Comparison of ENCODE assay signal across 14 mouse cellular contexts in the genomic region with DNA sequence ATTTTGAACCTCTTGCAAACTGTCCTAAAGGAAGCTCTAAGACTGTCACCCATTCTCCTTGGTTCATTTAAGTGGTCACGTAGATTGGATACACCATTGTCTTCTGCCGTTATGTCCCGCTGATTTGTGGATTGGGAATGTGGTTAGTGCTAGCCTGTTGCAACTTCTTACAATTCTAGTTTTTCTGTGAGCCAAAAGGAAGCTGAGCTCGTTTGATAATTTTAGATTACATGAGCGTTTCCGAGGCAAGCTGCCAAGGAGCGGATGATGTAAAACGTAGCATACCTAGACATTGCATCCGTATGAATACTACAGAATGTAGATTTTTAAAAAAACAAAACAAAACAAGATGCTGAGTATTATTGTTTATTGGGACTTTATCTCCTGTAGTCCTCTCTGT. TPM values are rescaled to one million over a fixed set of nuclear protein-coding genes. Genes with fewer than 3 reads are reported as not detected.
DNase-seq lines count a peak whose midpoint lies in the region; ATAC-seq and TF ChIP-seq lines count a peak whose summit lies in the region.
"Had no signal": no experiment of that assay in that cellular context is flagged by ENCODE, and none has a peak within 500 bp of the region (broad histone marks: within the 10 kb centered on the region; RNA-seq: fewer than 3 reads in every experiment).

No protein-coding gene starts in this region.

- no peak overlapping the region for H3K27ac ChIP-seq in heart, embryonic 10.5 days
- H3K27ac ChIP-seq in heart, embryonic 12.5 days (ENCODE audit: poor library complexity, severe bottlenecking) = no peak overlapping the region
- H3K27ac ChIP-seq in spleen, adult 2 months (ENCODE audit: insufficient read depth, low read length) = peak overlapping the region; percentile 69; the same call in 1 of the 2 replicates
- H3K27ac ChIP-seq in lung, embryonic 15.5 days = 0 out of 2 replicates have a peak overlapping the region, but pooled peaks have one; percentile 29
- no peak overlapping the region for H3K27ac ChIP-seq in intestine, embryonic 16.5 days (ENCODE audit: low read length)
- no peak overlapping the region for H3K27ac ChIP-seq in forebrain, embryonic 16.5 days (ENCODE audit: low read length)
- H3K27ac ChIP-seq: embryonic facial prominence, embryonic 12.5 days had no signal

- no peaks in the 10 kb centered on the region for H3K27me3 ChIP-seq in heart, embryonic 10.5 days (ENCODE audit: insufficient read depth, poor library complexity, severe bottlenecking)
- H3K27me3 ChIP-seq in heart, embryonic 12.5 days (replicated peaks) = no peaks in the 10 kb centered on the region
- no peaks in the 10 kb centered on the region for H3K27me3 ChIP-seq in spleen, adult 2 months (ENCODE audit: control insufficient read depth, insufficient read depth, low read length)
- H3K27me3 ChIP-seq in lung, embryonic 15.5 days = no peaks in the 10 kb centered on the region
- H3K27me3 ChIP-seq in intestine, embryonic 16.5 days (replicated peaks; ENCODE audit: control insufficient read depth, insufficient read depth, low read length) = no peaks in the 10 kb centered on the region
- no peaks in the 10 kb centered on the region for H3K27me3 ChIP-seq in forebrain, embryonic 16.5 days (replicated peaks; ENCODE audit: control insufficient read depth, insufficient read depth, low read length)
- H3K27me3 ChIP-seq: embryonic facial prominence, embryonic 12.5 days had no signal

- H3K9ac ChIP-seq in heart, embryonic 12.5 days = no peak overlapping the region
- no peak overlapping the region for H3K9ac ChIP-seq in lung, embryonic 15.5 days
- H3K9ac ChIP-seq in intestine, embryonic 16.5 days (ENCODE audit: low read depth, low read length) = no peak overlapping the region
- no peak overlapping the region for H3K9ac ChIP-seq in forebrain, embryonic 16.5 days (replicated peaks; ENCODE audit: low read depth, low read length)
- H3K9ac ChIP-seq: embryonic facial prominence, embryonic 12.5 days had no signal

- no peak for TF ChIP-seq POLR2A in spleen, adult 2 months (IDR thresholded peaks at IDR 0.05; ENCODE audit: low read depth, low read length)

- no peak for ATAC-seq in heart, embryonic 12.5 days (ENCODE audit: insufficient number of reproducible peaks, low FRiP score)
- ATAC-seq in lung, embryonic 15.5 days (ENCODE audit: borderline replicate concordance, extremely low read depth, low FRiP score, low TSS enrichment) = no peak
- ATAC-seq in intestine, embryonic 16.5 days = no peak
- ATAC-seq in forebrain, embryonic 16.5 days = no peak
- ATAC-seq: activated CD4-positive, CD25-positive, alpha-beta regulatory T cell, adult 4 months had no signal

- H3K36me3 ChIP-seq in heart, embryonic 10.5 days = no peaks in the 10 kb centered on the region
- no peaks in the 10 kb centered on the region for H3K36me3 ChIP-seq in heart, embryonic 12.5 days
- no peaks in the 10 kb centered on the region for H3K36me3 ChIP-seq in spleen, adult 2 months (ENCODE audit: control insufficient read depth, insufficient read depth, low read length)
- H3K36me3 ChIP-seq in lung, embryonic 15.5 days = no peaks in the 10 kb centered on the region
- no peaks in the 10 kb centered on the region for H3K36me3 ChIP-seq in intestine, embryonic 16.5 days (ENCODE audit: control insufficient read depth, insufficient read depth, low read length)
- no peaks in the 10 kb centered on the region for H3K36me3 ChIP-seq in forebrain, embryonic 16.5 days (ENCODE audit: control insufficient read depth, insufficient read depth)
- H3K36me3 ChIP-seq: embryonic facial prominence, embryonic 12.5 days had no signal

- TF ChIP-seq CTCF in spleen, adult 2 months (IDR thresholded peaks at IDR 0.05; ENCODE audit: extremely low read depth, insufficient read depth, insufficient read length, insufficient replicate concordance) = no peak

- WGBS in heart, embryonic 10.5 days = 68% methylated on average over 9 of the region's 9 CpGs
- WGBS in heart, embryonic 12.5 days = 51% methylated on average over 9 of the region's 9 CpGs
- WGBS in spleen, adult 2 months = 20% methylated on average over 9 of the region's 9 CpGs
- 46% methylated on average over 9 of the region's 9 CpGs for WGBS in lung, embryonic 15.5 days
- 74% methylated on average over 9 of the region's 9 CpGs for WGBS in intestine, embryonic 16.5 days
- WGBS in forebrain, embryonic 16.5 days = 70% methylated on average over 9 of the region's 9 CpGs

- H3K9me3 ChIP-seq in heart, embryonic 10.5 days = no peaks in the 10 kb centered on the region
- no peaks in the 10 kb centered on the region for H3K9me3 ChIP-seq in heart, embryonic 12.5 days (replicated peaks)
- H3K9me3 ChIP-seq in lung, embryonic 15.5 days = no peaks in the 10 kb centered on the region
- no peaks in the 10 kb centered on the region for H3K9me3 ChIP-seq in intestine, embryonic 16.5 days (ENCODE audit: control insufficient read depth, low read length)
- H3K9me3 ChIP-seq in forebrain, embryonic 16.5 days (ENCODE audit: control insufficient read depth, low read length) = no peaks in the 10 kb centered on the region
- H3K9me3 ChIP-seq: embryonic facial prominence, embryonic 12.5 days had no signal

- no peaks in the 10 kb centered on the region for H3K4me1 ChIP-seq in heart, embryonic 10.5 days
- peaks cover 4% of the 10 kb centered on the region; the same call in 1 of the 2 replicates for H3K4me1 ChIP-seq in heart, embryonic 12.5 days (replicated peaks)
- H3K4me1 ChIP-seq in spleen, adult 2 months (ENCODE audit: control insufficient read depth, insufficient read depth, insufficient read length) = peaks cover 9% of the 10 kb centered on the region
- peaks cover 10% of the 10 kb centered on the region for H3K4me1 ChIP-seq in lung, embryonic 15.5 days
- H3K4me1 ChIP-seq in intestine, embryonic 16.5 days (ENCODE audit: control insufficient read depth, insufficient read depth, low read length) = no peaks in the 10 kb centered on the region
- no peaks in the 10 kb centered on the region for H3K4me1 ChIP-seq in forebrain, embryonic 16.5 days (replicated peaks; ENCODE audit: control insufficient read depth, insufficient read depth, low read length)
- H3K4me1 ChIP-seq: embryonic facial prominence, embryonic 12.5 days had no signal

- DNase-seq in heart, embryonic 10.5 days (ENCODE audit: low spot score) = peak; percentile 47
- no peak for DNase-seq in spleen, adult 2 months (ENCODE audit: low read depth in 1 of 2, low spot score in 2 of 2)
- DNase-seq in spleen, adult 18-20 months = no peak
- no peak for DNase-seq in T-cell, adult 2 months (ENCODE audit: low spot score)
- DNase-seq: cerebellum, adult 2 months had no signal

- no peak overlapping the region for H3K4me2 ChIP-seq in heart, embryonic 12.5 days
- H3K4me2 ChIP-seq in lung, embryonic 15.5 days = 0 out of 2 replicates have a peak overlapping the region, but pooled peaks have one; percentile 13
- H3K4me2 ChIP-seq in intestine, embryonic 16.5 days (ENCODE audit: low read depth, low read length) = no peak overlapping the region
- H3K4me2 ChIP-seq in forebrain, embryonic 16.5 days (ENCODE audit: low read length) = no peak overlapping the region
- H3K4me2 ChIP-seq: embryonic facial prominence, embryonic 12.5 days had no signal

- H3K4me3 ChIP-seq in heart, embryonic 10.5 days = no peak overlapping the region
- H3K4me3 ChIP-seq in heart, embryonic 12.5 days = no peak overlapping the region
- H3K4me3 ChIP-seq in spleen, adult 2 months (ENCODE audit: extremely low read depth, insufficient read depth, insufficient read length) = no peak overlapping the region
- H3K4me3 ChIP-seq in lung, embryonic 15.5 days = no peak overlapping the region
- H3K4me3 ChIP-seq in intestine, embryonic 16.5 days (ENCODE audit: low read length) = no peak overlapping the region
- H3K4me3 ChIP-seq in forebrain, embryonic 16.5 days (replicated peaks; ENCODE audit: low read length) = no peak overlapping the region
- H3K4me3 ChIP-seq: embryonic facial prominence, embryonic 12.5 days had no signal

RNA-seq across cellular contexts. Expression of a gene that starts 17.3 kb away (rescaled TPM):
- polyA plus RNA-seq in heart, embryonic 10.5 days (2016; fragmentation: Nextera tagmentation; extraction: Ambion mirVana) = 25.5 and 30.8 TPM in 2 replicates
- 36.1 and 37.2 TPM in 2 replicates for polyA plus RNA-seq in heart, embryonic 12.5 days (2016; fragmentation: Nextera tagmentation; extraction: Ambion mirVana)
- polyA plus RNA-seq in spleen, adult 2 months (2012; rRNA removed) = 62.6 and 72.9 TPM in 2 replicates
- 53.4 and 62.6 TPM in 2 replicates for polyA plus RNA-seq in lung, embryonic 15.5 days (2015; fragmentation: Nextera tagmentation; extraction: Ambion mirVana)
- polyA plus RNA-seq in intestine, embryonic 16.5 days (2015; fragmentation: Nextera tagmentation; extraction: Ambion mirVana) = 105 and 133 TPM in 2 replicates
- polyA plus RNA-seq in forebrain, embryonic 16.5 days (2015; fragmentation: Nextera tagmentation; extraction: Ambion mirVana) = 11.7 and 14.5 TPM in 2 replicates

RNA-seq across cellular contexts. Expression of a gene that starts 17.5 kb away (rescaled TPM):
- 0.13 TPM in 1 of 2 replicates, not detected in the other for polyA plus RNA-seq in heart, embryonic 10.5 days (2016; fragmentation: Nextera tagmentation; extraction: Ambion mirVana)
- not detected in 2 replicates for polyA plus RNA-seq in heart, embryonic 12.5 days (2016; fragmentation: Nextera tagmentation; extraction: Ambion mirVana)
- polyA plus RNA-seq in spleen, adult 2 months (2012; rRNA removed) = 0.04 TPM in 1 of 2 replicates, not detected in the other
- 0.06 TPM in 1 of 2 replicates, not detected in the other for polyA plus RNA-seq in lung, embryonic 15.5 days (2015; fragmentation: Nextera tagmentation; extraction: Ambion mirVana)
- polyA plus RNA-seq in intestine, embryonic 16.5 days (2015; fragmentation: Nextera tagmentation; extraction: Ambion mirVana) = 0.05 and 0.07 TPM in 2 replicates
- not detected in 2 replicates for polyA plus RNA-seq in forebrain, embryonic 16.5 days (2015; fragmentation: Nextera tagmentation; extraction: Ambion mirVana)
- polyA plus RNA-seq: activated CD4-positive, CD25-positive, alpha-beta regulatory T cell, adult 4 months; embryonic facial prominence, embryonic 12.5 days; large intestine, adult 2 months; limb, embryonic 14.5 days; stomach, embryonic 16.5 days had no signal

Comparison
In these comparisons a context has a peak if more than half of its experiments do, and no peak if none do; other contexts are left out.
1. H3K27ac ChIP-seq: peak in spleen, adult 2 months (single experiment) and lung, embryonic 15.5 days (single experiment); none in heart, embryonic 10.5 days (single experiment), heart, embryonic 12.5 days (single experiment), intestine, embryonic 16.5 days (single experiment) and forebrain, embryonic 16.5 days (single experiment).